Mouse (Mus musculus) megakaryocyte-erythroid progenitor cell, adult 5-6 weeks (primary cell): Measurements from ENCODE around the gene Itgae. TPM values are rescaled to one million over a fixed set of nuclear protein-coding genes. Genes with fewer than 3 reads are reported as not detected.
"Not testable (repeated sequence)": the region's sequence is repeated elsewhere in the genome, so short reads cannot be mapped to it uniquely, and the experiment has no call there.

Source experiments
- ATAC-seq: replicated peaks from 2 replicates; pipeline ENCODE4 v1.8.0; 2016; ENCODE audit warnings: mild to moderate bottlenecking, inconsistent platforms; ENCODE audit not compliant: severe bottlenecking, poor library complexity, low FRiP score, low TSS enrichment
- total RNA-seq, 2 experiments: library from RNA; stranded (forward) in 1 of 2; stranded (reverse) in 1 of 2; fragments of 200-1000, 215-1000 nt in 1 of 2; fragments of >200 nt in 1 of 2; fragmentation: Nextera tagmentation in 1 of 2; gene quantifications; 2 replicates each; pipeline ENCODE4 v1.2.3; 2014 to 2017

Gene Itgae
- total RNA-seq, 2 experiments from 2014 or later = 0.17 TPM; not detected in 1

- no peak for ATAC-seq
These were observed 443 bp downstream of the Itgae start for GRCm38 (mm10) chr11:73090826-73091225.

DNA sequence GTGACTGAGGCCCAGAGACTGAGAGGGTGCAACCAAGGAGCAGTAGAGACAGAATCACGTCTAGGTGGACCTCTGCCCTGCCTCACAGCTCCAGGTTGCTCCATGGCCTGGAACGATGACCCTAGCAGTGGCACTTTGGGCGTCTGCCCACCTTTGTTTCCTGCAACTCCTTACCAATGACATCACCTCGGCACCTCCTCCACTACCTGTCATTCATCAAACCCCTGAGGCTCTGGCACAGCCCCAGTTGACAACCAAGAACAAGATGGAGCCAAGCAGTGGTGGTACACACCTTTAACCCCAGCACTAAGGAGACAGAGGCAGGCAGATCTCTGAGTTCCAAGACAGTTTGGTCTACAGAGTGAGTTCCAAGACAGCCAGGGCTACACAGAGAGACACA lies 1.7 kb downstream of the Itgae start:
- no peak for ATAC-seq

GRCm38 (mm10) chr11:73092877-73093276 lies 2.5 kb downstream of the Itgae start:
- ATAC-seq = no peak

- ATAC-seq = no peak
These were observed 4.0 kb downstream of the Itgae start for GRCm38 (mm10) chr11:73094231-73094995.

GRCm38 (mm10) chr11:73098860-73099259 lies 8.5 kb downstream of the Itgae start:
- ATAC-seq = no peak

DNA sequence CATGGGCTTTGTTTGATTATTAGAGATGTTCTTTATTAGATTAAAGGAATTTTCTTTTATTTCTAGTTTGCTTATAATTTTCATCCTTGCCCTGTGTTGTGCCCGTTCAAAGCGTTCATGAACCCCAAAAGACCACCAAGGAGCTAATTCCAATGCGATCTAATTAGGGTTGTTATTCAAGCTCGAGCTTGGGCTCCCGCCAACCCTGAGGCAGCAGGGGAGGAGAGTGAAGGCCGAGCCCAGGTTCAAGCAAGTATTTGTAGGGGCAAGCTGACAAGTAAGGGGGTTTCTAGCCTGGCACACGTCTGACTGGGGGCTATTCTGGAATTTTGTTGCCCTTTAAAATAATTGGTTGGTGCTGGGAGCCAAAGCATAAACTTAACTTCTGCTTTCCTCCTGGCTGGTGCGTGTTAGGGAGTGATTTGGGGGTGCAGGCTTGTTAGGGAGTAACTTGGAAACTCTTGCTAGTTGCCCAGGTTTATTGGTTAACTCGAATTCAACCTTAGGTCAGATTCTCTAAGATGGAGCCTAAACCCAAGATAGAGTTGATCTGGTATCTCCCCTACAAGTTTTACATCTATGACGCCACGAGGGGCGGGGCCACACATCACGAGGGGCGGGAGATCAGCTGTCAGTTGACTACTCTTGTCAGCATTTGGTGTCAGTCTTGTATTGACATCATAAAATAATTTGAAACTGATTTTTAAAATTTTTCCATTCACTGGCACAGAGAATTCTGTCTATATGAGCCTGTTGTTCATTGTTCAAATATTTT lies 9.8 kb downstream of the Itgae start:
- ATAC-seq = no peak

DNA sequence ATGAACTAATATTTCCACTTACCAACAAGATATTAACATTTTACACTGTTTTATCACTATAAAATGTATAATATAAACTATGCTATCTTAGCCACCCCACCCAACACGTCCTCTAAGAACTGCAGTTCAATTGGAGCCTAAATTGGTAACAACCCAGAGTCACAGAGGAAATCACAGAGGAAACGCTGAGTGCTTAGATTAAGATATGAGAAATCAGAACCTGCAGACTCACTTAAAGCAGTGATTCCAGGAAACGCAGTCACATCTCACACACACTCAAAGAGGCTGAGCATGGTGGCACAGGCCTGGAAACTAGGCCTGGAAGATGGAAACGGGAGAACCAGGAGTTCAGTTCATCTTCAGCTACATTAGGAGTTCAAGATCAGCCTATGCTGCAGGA lies 10.9 kb downstream of the Itgae start:
- ATAC-seq = no peak

- ATAC-seq = no peak
These were observed 14.9 kb downstream of the Itgae start for GRCm38 (mm10) chr11:73105246-73105645.

- ATAC-seq = not testable (repeated sequence)
These were observed 17.0 kb downstream of the Itgae start for GRCm38 (mm10) chr11:73107358-73107757.

- no peak for ATAC-seq
These were observed 18.0 kb downstream of the Itgae start for GRCm38 (mm10) chr11:73108195-73108897.

DNA sequence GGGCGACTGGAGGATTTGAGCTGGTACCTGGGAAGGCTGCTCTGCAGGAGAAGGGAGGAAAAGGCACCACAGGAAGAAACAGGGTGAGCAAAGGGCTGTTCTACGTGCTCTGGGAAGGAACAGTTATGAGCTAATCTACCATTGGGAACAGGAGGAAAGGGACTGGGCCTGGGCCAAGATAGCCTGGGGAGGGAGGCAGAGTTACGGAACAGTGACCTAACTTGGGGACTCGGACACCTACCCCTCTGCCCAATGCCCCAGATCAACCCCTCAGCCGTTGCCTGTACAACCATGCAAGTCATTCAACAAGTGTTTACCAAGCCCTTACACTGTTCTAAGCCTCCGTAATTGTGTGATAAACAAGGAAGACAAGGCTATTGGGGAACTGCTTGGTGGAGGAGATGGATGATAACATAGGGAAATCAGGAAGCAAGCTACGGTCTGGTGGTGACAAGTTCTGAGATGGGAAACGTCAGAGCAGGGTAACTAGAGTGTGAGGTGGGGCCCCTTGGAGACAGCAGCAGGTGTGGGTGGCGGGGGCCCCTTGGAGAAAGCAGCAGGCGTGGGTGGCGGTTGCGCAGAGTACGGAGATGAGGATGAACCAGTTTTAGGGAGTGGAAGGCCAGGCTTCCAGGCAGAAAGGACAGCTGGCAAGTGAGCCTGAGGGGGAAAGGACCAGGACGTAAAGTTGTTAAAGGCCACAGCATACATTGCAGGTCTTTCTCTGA lies 18.7 kb downstream of the Itgae start:
- ATAC-seq = no peak

GRCm38 (mm10) chr11:73109941-73110340 lies 19.6 kb downstream of the Itgae start:
- ATAC-seq = no peak; the same call in 1 of the 2 replicates

DNA sequence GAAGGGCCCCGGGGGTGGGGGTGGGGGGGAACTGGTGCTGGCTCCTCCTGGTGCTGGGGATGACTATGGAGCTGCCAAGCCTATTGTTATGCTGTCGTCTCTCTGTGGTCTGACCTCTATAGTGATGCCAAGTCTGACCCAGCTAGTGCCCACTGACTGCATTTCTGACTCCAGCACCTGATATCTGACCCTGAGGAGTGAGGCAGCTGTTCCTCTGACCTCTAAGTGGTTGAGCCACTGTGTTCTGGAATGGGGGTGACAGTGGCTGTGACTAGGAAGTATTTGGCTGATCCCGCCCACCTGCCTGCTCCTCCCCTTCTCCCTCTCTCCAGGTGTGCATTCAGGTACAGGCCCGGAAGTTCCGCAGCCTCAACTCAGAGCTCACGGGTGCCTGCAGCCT lies 21.0 kb downstream of the Itgae start:
- ATAC-seq = no peak

GRCm38 (mm10) chr11:73126495-73126894 lies 36.1 kb downstream of the Itgae start:
- ATAC-seq = no peak

GRCm38 (mm10) chr11:73131020-73131419 lies 40.6 kb downstream of the Itgae start:
- peak; percentile 79 for ATAC-seq

- ATAC-seq = no peak
These were observed 42.6 kb downstream of the Itgae start for GRCm38 (mm10) chr11:73132999-73133398.

GRCm38 (mm10) chr11:73134222-73134621 lies 43.8 kb downstream of the Itgae start:
- ATAC-seq = no peak

DNA sequence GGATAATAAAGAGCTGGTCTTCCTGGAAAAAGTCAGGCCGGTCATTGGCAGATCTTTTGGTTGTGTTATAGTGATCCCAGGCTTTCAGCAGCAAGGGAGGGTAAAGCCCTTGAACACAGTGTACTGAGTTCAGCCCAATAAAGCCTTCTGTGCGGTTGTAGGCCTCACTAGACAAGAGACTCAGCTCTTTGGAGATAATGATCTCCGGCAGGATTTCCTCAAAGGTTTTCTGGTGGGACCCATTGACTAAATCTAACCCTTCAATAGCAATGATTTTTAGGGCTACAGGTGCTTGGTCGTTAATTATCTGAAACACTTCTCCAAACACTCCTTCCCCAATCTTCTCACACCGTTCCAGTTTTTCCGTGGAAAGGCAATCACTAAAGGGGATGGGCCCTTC lies 46.2 kb downstream of the Itgae start:
- no peak for ATAC-seq

DNA sequence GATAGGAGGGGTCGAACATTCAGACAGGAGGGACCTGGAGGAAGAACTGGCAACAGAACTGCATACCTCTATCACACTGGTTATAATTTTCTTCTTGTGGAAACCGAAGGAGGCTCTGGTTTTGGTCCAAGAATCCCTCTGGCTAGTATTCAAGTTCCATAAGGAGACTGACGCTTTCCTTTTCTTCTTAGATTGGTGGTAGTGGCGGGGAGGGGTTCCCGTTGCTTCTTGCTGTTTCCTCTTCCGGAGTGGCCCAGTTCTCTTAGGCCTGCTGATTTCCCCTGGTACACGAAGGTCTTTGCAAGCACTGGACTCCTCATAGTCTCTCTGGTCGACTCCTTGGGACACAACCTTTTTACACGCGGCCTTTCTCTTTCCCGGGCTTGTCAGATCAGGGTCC lies 46.7 kb downstream of the Itgae start:
- no peak for ATAC-seq
